9 mouse cellular contexts compared by ENCODE assay signal in genomic region chr3:113656940-113657339, GRCm38 (mm10). TPM values are rescaled to one million over a fixed set of nuclear protein-coding genes. Genes with fewer than 3 reads are reported as not detected.
DNase-seq lines count a peak whose midpoint lies in the region; ATAC-seq and TF ChIP-seq lines count a peak whose summit lies in the region.
"Had no signal": no experiment of that assay in that cellular context is flagged by ENCODE, and none has a peak within 500 bp of the region (broad histone marks: within the 10 kb centered on the region; RNA-seq: fewer than 3 reads in every experiment).

No protein-coding gene starts in this region.

- no peaks in the 10 kb centered on the region for H3K27me3 ChIP-seq in heart, embryonic 10.5 days (ENCODE audit: insufficient read depth, poor library complexity, severe bottlenecking)
- H3K27me3 ChIP-seq in intestine, embryonic 14.5 days (replicated peaks; ENCODE audit: control insufficient read depth, insufficient read depth, low read length), result no peaks in the 10 kb centered on the region

- 55% methylated on average over 2 of the region's 2 CpGs for WGBS in heart, embryonic 10.5 days
- 67% methylated on average over 2 of the region's 2 CpGs for WGBS in intestine, embryonic 14.5 days

- no peak overlapping the region for H3K4me3 ChIP-seq in heart, embryonic 10.5 days
- H3K4me3 ChIP-seq in ES-E14 (ENCODE audit: insufficient read depth in 1 of 2, low read depth in 1 of 2, low read length in 2 of 2, poor library complexity in 1 of 2, severe bottlenecking in 1 of 2), result no peak overlapping the region
- no peak overlapping the region for H3K4me3 ChIP-seq in intestine, embryonic 14.5 days (ENCODE audit: low read depth, low read length)
- H3K4me3 ChIP-seq: myocyte had no signal

- no peak overlapping the region for H3K4me2 ChIP-seq in intestine, embryonic 14.5 days (ENCODE audit: low read length)

- no peaks in the 10 kb centered on the region for H3K9me3 ChIP-seq in heart, embryonic 10.5 days
- no peaks in the 10 kb centered on the region for H3K9me3 ChIP-seq in ES-E14 (ENCODE audit: control insufficient read depth, insufficient read depth, low read depth, low read length)
- H3K9me3 ChIP-seq in intestine, embryonic 14.5 days (ENCODE audit: control insufficient read depth, low read length), result no peaks in the 10 kb centered on the region

- no peak overlapping the region for H3K27ac ChIP-seq in heart, embryonic 10.5 days
- no peak overlapping the region for H3K27ac ChIP-seq in ES-E14 (ENCODE audit: insufficient read depth, low read depth, low read length, poor library complexity, severe bottlenecking)
- no peak overlapping the region for H3K27ac ChIP-seq in intestine, embryonic 14.5 days (ENCODE audit: low read depth)

- 0 out of 2 replicates have a peak, but pooled peaks have one; percentile 64 for ATAC-seq in intestine, embryonic 14.5 days (replicated peaks; ENCODE audit: low FRiP score, low TSS enrichment, low read depth)

- in situ Hi-C loops in ES-E14 (cut with MboI; ENCODE audit: low sequenced_read_pairs in 2 of 2, unreplicated experiment in 2 of 2), result no loop called here

- intact Hi-C loops in gastrocnemius, postnatal 36 days (cut with DNase I), result no loop called here

- DNase-seq in heart, postnatal 4 days, result peak; percentile 11
- no peak for DNase-seq in heart, embryonic 10.5 days (ENCODE audit: low spot score)
- DNase-seq in ES-E14 (ENCODE audit: low read depth, low spot score), result peak; percentile 25
- peak; percentile 50 for DNase-seq in embryo, embryonic 11 days
- no peak for DNase-seq in intestine, embryonic 14.5 days (ENCODE audit: low spot score)
- DNase-seq in mesoderm, embryonic 11.5 days (ENCODE audit: low read depth, low spot score), result peak; percentile 50
- peak; percentile 2 to 14 for DNase-seq in thymus, postnatal 36 days
- no peak for DNase-seq in gastrocnemius, postnatal 36 days

- no peaks in the 10 kb centered on the region for H3K36me3 ChIP-seq in heart, embryonic 10.5 days
- H3K36me3 ChIP-seq in ES-E14 (ENCODE audit: control insufficient read depth, insufficient read depth, low read length, poor library complexity, severe bottlenecking), result no peaks in the 10 kb centered on the region
- H3K36me3 ChIP-seq in intestine, embryonic 14.5 days (ENCODE audit: control insufficient read depth, insufficient read depth, low read length), result no peaks in the 10 kb centered on the region

- H3K4me1 ChIP-seq in heart, embryonic 10.5 days, result no peaks in the 10 kb centered on the region
- H3K4me1 ChIP-seq in ES-E14 (ENCODE audit: control insufficient read depth in 2 of 2, insufficient read depth in 2 of 2, low read length in 2 of 2, poor library complexity in 1 of 2), result 0 out of 4 replicates have a peak, but pooled peaks cover 0 to 3% of the 10 kb centered on the region in 2 experiments
- no peaks in the 10 kb centered on the region for H3K4me1 ChIP-seq in intestine, embryonic 14.5 days (replicated peaks; ENCODE audit: control insufficient read depth, insufficient read depth, low read length)

- no peak overlapping the region for H3K9ac ChIP-seq in ES-E14 (ENCODE audit: insufficient read depth, low read depth, low read length, poor library complexity, severe bottlenecking)
- no peak overlapping the region for H3K9ac ChIP-seq in intestine, embryonic 14.5 days (ENCODE audit: low read length)

TF ChIP-seq in ES-E14, 5 proteins besides CTCF, POLR2A, EP300 and RAD21:
- TF ChIP-seq ZC3H11A (IDR thresholded peaks at IDR 0.05; ENCODE audit: borderline replicate concordance, low read depth, low read length), result 0 out of 2 replicates have a peak, but pooled peaks have one; percentile 2
- no peak for TF ChIP-seq MAFK (IDR thresholded peaks at IDR 0.05; ENCODE audit: insufficient read depth, low read depth, low read length)
- TF ChIP-seq ZNF384 (IDR thresholded peaks at IDR 0.05; ENCODE audit: low read depth, low read length), result no peak
TF ChIP-seq in ES-E14: peak in this region for 1.

RNA-seq across cellular contexts. Expression of gene Rnpc3, which starts 27.0 kb away (rescaled TPM):
- 10 to 100 TPM; 17.1 to 19.2 TPM for total RNA-seq in heart, postnatal 4 days (2021)
- polyA plus RNA-seq in heart, embryonic 10.5 days (2016; fragmentation: Nextera tagmentation; extraction: Ambion mirVana), result 24.9 and 26.9 TPM in 2 replicates
- total RNA-seq in ES-E14 (2012; rRNA removed), result 26.6 TPM in 2 replicates
- 34.8 and 34.9 TPM in 2 replicates for polyA plus RNA-seq in intestine, embryonic 14.5 days (2014; fragmentation: Nextera tagmentation; extraction: Ambion mirVana)
- 1 to 10 TPM; 6.0 to 7.0 TPM for total RNA-seq in gastrocnemius, postnatal 36 days (2021)

RNA-seq across cellular contexts. Expression of gene Amy1, which starts 50.4 kb away (rescaled TPM):
- under 1 TPM; 0.59 to 0.69 TPM for total RNA-seq in heart, postnatal 4 days (2021)
- 0.39 and 1.8 TPM in 2 replicates for polyA plus RNA-seq in heart, embryonic 10.5 days (2016; fragmentation: Nextera tagmentation; extraction: Ambion mirVana)
- 0.49 TPM in 1 of 2 replicates, not detected in the other for total RNA-seq in ES-E14 (2012; rRNA removed)
- 1.5 and 3.0 TPM in 2 replicates for polyA plus RNA-seq in intestine, embryonic 14.5 days (2014; fragmentation: Nextera tagmentation; extraction: Ambion mirVana)
- total RNA-seq in gastrocnemius, postnatal 36 days (2021), result 1 to 10 TPM; 5.3 to 6.9 TPM

Comparison
In these comparisons a context has a peak if more than half of its experiments do, and no peak if none do; other contexts are left out.
1. DNase-seq: peak in heart, postnatal 4 days (single experiment), ES-E14 (single experiment), embryo, embryonic 11 days (single experiment), mesoderm, embryonic 11.5 days (single experiment) and thymus, postnatal 36 days (2 of 2); none in heart, embryonic 10.5 days (single experiment), intestine, embryonic 14.5 days (single experiment) and gastrocnemius, postnatal 36 days (0 of 2).